In genomic region chr1:41410533-41410932, GRCm38 (mm10) we compare ENCODE assay signal across 9 mouse cellular contexts.
"Had no signal": no experiment of that assay in that cellular context is flagged by ENCODE, and none has a peak within 500 bp of the region (broad histone marks: within the 10 kb centered on the region; RNA-seq: fewer than 3 reads in every experiment).

No protein-coding gene starts in this region.

- DNase-seq: kidney, adult 2 months; kidney, postnatal 25 days; liver; lung, adult 18-20 months; lung, postnatal 10 days; lung, postnatal 36 days; thymus, adult 2 months; thymus, postnatal 14 days; thymus, postnatal 4 days had no signal
